Mouse (Mus musculus) midbrain, embryonic 15.5 days (tissue): ENCODE measurements around the gene Pdk1. TPM values are rescaled to one million over a fixed set of nuclear protein-coding genes. Genes with fewer than 3 reads are reported as not detected.
"Not testable (repeated sequence)": the region's sequence is repeated elsewhere in the genome, so short reads cannot be mapped to it uniquely, and the experiment has no call there.

Experiments
- ATAC-seq: fragments of 200-750 bp; cut with Nextera tagmentation; replicated peaks from 2 replicates; pipeline ENCODE4 v1.8.0; 2017; ENCODE audit warnings: moderate TSS enrichment
- H3K27ac ChIP-seq: fragments of 300-500 bp; sonication (generic); 2 replicates; pipeline ENCODE4 v1.5.1; 2015; ENCODE audit warnings: mild to moderate bottlenecking, inconsistent platforms
- H3K27me3 ChIP-seq: fragments of 300-500 bp; sonication (generic); replicated peaks from 2 replicates; pipeline ENCODE4 v1.6.1; 2015; ENCODE audit warnings: inconsistent platforms
- H3K36me3 ChIP-seq: fragments of 300-500 bp; sonication (generic); replicated peaks from 2 replicates; pipeline ENCODE4 v1.6.1; 2015; ENCODE audit warnings: inconsistent platforms
- H3K4me1 ChIP-seq: fragments of 300-500 bp; sonication (generic); 2 replicates; pipeline ENCODE4 v1.6.1; 2015; ENCODE audit warnings: inconsistent platforms
- H3K4me2 ChIP-seq: fragments of 300-500 bp; sonication (generic); 2 replicates; pipeline ENCODE4 v1.6.1; 2015; ENCODE audit warnings: inconsistent platforms, mild to moderate bottlenecking, moderate library complexity
- H3K4me3 ChIP-seq: fragments of 300-500 bp; sonication (generic); 2 replicates; pipeline ENCODE4 v1.5.1; 2015; ENCODE audit warnings: mild to moderate bottlenecking, inconsistent platforms
- H3K9ac ChIP-seq: fragments of 300-500 bp; sonication (generic); 2 replicates; pipeline ENCODE4 v1.6.1; 2015; ENCODE audit warnings: mild to moderate bottlenecking, inconsistent platforms
- H3K9me3 ChIP-seq: fragments of 300-500 bp; sonication (generic); 2 replicates; pipeline ENCODE4 v1.6.1; 2016; ENCODE audit warnings: inconsistent platforms
- WGBS: fragments of 180-500 bp; shearing (Covaris S2); methylation state at CpG from one replicate; pipeline ENCODE4 v1.1.7; 2015; ENCODE audit warnings: mixed read lengths; 5-methylcytosine and 5-hydroxymethylcytosine counted together
- polyA plus RNA-seq: library from polyadenylated mRNA; unstranded; fragments of >200 nt; fragmentation: Nextera tagmentation; extraction: Ambion mirVana; gene quantifications from 2 replicates; pipeline ENCODE4 v1.2.1, GENCODE M21; 2015

The Pdk1 gene
- polyA plus RNA-seq = 21.2 and 23.9 TPM in 2 replicates

DNA sequence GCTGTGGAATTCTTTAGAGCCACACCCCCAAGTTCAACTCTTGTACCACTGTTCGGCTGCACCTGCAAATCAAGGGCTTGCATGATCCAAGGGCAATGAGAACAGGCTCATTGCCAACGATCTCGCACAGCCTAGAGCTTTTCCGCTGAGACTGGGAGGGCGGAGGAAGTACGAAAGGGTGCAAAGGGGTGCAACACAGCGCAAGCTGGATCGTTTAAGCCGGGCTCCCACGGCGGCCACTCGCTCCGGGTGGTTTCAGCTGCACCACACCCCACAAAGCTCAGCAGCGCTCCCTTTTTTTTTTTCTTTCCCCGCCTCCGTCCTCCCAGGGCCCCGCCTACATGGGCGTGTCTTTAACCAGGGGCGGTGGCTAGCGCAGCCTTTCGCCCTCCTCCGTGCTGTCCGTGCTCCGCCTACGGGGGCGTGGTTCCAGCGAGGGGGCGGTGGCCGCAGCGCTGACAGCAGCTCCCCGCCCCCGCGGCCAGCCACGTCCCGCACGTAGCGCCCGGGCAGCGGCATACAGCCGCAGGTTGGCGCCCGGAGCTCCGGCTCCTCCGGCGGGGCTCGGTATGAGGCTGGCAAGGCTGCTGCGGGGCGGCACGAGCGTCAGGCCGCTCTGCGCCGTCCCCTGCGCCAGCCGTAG lies at the start of gene Pdk1:
Pdk1 (plus strand) TSS at position 424 of the 643 bp plus-strand sequence.
- Histone ChIP-seq H3K4me3 (peak within 1 kb of the TSS; percentile 73), H3K4me2 (peak within 1 kb of the TSS; percentile 75), H3K36me3 (no peaks in the 10 kb centered on the region), H3K9ac (peak within 1 kb of the TSS; percentile 72), H3K27ac (peak within 1 kb of the TSS; percentile 82), H3K9me3 (no peaks in the 10 kb centered on the region), H3K27me3 (peaks cover 4% of the 10 kb centered on the region; the same call in 1 of the 2 replicates), H3K4me1 (peaks cover 16% of the 10 kb centered on the region)
- WGBS = under 1% methylated on average over 55 of the region's 55 CpGs
- peak; percentile 98 for ATAC-seq

- Histone ChIP-seq H3K36me3 (no peaks in the 10 kb centered on the region), H3K9me3 (no peaks in the 10 kb centered on the region), H3K4me2 (no peak overlapping the region), H3K27me3 (no peaks in the 10 kb centered on the region), H3K27ac (no peak overlapping the region), H3K4me3 (no peak overlapping the region), H3K9ac (no peak overlapping the region), H3K4me1 (no peaks in the 10 kb centered on the region)
- 78% methylated on average over 13 of the region's 13 CpGs for WGBS
- ATAC-seq = no peak
Measured at GRCm38 (mm10) chr2:71824146-71824545, 48.9 kb upstream of the Pdk1 start.

DNA sequence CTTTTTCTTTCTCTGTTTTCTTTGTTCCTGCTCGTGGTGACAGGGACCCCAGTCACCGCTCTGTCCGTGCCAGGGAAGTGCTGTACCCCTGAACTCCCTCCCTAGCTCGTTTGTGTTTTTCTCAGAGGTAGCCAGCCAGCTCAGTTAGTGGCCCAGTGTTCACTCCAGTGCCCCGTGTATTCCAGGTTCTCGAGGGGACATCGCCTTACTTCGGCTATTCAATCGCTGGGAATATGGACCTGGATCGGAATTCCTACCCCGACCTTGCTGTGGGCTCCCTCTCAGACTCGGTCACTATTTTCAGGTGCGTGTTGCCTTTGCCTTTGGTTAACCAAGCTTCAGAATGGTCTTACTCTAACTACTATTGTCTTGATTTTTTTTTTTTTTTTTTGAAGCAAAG lies 45.3 kb upstream of the Pdk1 start:
- no peak overlapping the region for H3K27ac ChIP-seq
- H3K27me3 ChIP-seq = no peaks in the 10 kb centered on the region
- H3K4me2 ChIP-seq = no peak overlapping the region
- no peak overlapping the region for H3K9ac ChIP-seq
- no peak overlapping the region for H3K4me3 ChIP-seq
- ATAC-seq = no peak
- H3K4me1 ChIP-seq = no peaks in the 10 kb centered on the region
- H3K9me3 ChIP-seq = no peaks in the 10 kb centered on the region
- H3K36me3 ChIP-seq = no peaks in the 10 kb centered on the region
- WGBS = 88% methylated on average over 13 of the region's 13 CpGs

- H3K36me3 ChIP-seq = no peaks in the 10 kb centered on the region
- no peak overlapping the region for H3K9ac ChIP-seq
- H3K27me3 ChIP-seq = no peaks in the 10 kb centered on the region
- no peak overlapping the region for H3K4me2 ChIP-seq
- 71% methylated on average over 11 of the region's 11 CpGs for WGBS
- H3K9me3 ChIP-seq = no peaks in the 10 kb centered on the region
- H3K4me1 ChIP-seq = no peaks in the 10 kb centered on the region
- H3K27ac ChIP-seq = no peak overlapping the region
- no peak for ATAC-seq
- H3K4me3 ChIP-seq = no peak overlapping the region
Measured at GRCm38 (mm10) chr2:71828928-71829327, 44.1 kb upstream of the Pdk1 start.

DNA sequence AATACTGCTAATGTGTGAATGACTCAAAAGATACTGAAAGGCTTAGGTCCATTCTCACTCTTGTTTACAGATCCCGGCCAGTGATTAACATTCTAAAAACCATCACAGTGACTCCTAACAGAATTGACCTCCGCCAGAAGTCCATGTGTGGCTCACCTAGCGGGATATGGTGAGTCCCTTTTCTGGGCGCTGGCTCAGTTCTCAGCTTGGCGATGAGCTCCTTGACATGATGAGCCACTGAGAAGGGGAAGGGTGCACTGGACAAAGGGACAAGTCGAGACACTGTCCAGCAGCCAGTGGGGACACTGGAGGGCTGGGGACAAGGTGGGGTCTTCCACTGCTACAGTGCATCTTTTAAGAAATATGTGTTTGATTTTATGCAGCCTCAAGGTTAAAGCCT lies 39.4 kb upstream of the Pdk1 start:
- Histone ChIP-seq H3K4me1 (no peaks in the 10 kb centered on the region), H3K27ac (no peak overlapping the region), H3K4me2 (no peak overlapping the region), H3K4me3 (no peak overlapping the region), H3K9ac (no peak overlapping the region), H3K27me3 (no peaks in the 10 kb centered on the region), H3K9me3 (no peaks in the 10 kb centered on the region), H3K36me3 (no peaks in the 10 kb centered on the region)
- ATAC-seq = no peak
- 90% methylated on average over 6 of the region's 6 CpGs for WGBS

- H3K4me2 ChIP-seq = no peak overlapping the region
- no peak overlapping the region for H3K4me3 ChIP-seq
- no peaks in the 10 kb centered on the region for H3K36me3 ChIP-seq
- H3K9me3 ChIP-seq = no peaks in the 10 kb centered on the region
- no peak overlapping the region for H3K27ac ChIP-seq
- H3K9ac ChIP-seq = no peak overlapping the region
- WGBS = 84% methylated on average over 7 of the region's 7 CpGs
- ATAC-seq = no peak
- H3K4me1 ChIP-seq = no peaks in the 10 kb centered on the region
- H3K27me3 ChIP-seq = no peaks in the 10 kb centered on the region
Measured at GRCm38 (mm10) chr2:71834371-71834770, 38.7 kb upstream of the Pdk1 start.

DNA sequence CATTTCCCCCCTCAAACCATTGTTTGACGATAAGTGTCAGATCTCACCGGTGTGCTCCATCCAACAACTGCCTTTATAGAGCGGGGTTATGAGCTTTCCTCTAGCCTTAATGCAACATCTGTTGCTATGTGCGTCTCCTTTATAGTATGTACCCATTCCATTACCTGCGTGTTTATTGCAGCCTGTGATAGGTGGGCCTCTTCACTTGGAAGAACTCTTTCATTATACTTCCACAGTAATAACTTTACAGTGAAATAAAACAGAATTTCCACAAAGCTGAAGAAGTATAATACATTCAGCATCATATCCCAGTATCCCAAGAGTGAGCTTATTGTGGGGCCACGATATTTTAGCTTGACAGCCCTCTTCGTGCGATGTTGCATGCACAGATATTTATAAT lies 37.5 kb upstream of the Pdk1 start:
- 92% methylated on average over 8 of the region's 8 CpGs for WGBS
- H3K4me3 ChIP-seq = no peak overlapping the region
- no peaks in the 10 kb centered on the region for H3K4me1 ChIP-seq

DNA sequence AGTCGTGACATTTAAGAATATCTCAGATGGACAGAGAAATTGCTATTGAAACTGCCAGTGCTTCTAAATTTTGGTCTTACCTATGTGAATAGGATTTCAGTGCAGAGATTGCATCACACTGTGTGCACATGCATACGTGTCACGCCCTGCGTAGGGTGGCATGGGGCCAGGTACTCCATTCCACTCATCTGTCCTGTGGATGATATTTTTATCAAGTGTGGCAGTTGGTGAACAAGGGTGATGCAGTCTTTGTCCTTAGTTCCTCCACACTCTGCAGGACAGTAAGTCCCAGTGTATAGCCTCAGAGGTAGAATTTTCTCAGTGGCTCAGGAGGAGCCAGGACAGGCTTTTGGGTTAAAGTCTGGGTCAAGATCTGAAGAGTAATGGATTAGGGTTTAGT lies 36.8 kb upstream of the Pdk1 start:
- Histone ChIP-seq H3K4me2 (no peak overlapping the region), H3K27ac (no peak overlapping the region), H3K9me3 (no peaks in the 10 kb centered on the region), H3K4me1 (no peaks in the 10 kb centered on the region), H3K27me3 (no peaks in the 10 kb centered on the region), H3K4me3 (no peak overlapping the region), H3K36me3 (no peaks in the 10 kb centered on the region), H3K9ac (no peak overlapping the region)
- WGBS = 95% methylated on average over 4 of the region's 4 CpGs
- no peak for ATAC-seq

More for the DNA sequence above, 37.5 kb upstream of the Pdk1 start:
- H3K36me3 ChIP-seq = no peaks in the 10 kb centered on the region
- ATAC-seq = no peak
- no peak overlapping the region for H3K4me2 ChIP-seq
- no peak overlapping the region for H3K27ac ChIP-seq
- no peak overlapping the region for H3K9ac ChIP-seq
- H3K27me3 ChIP-seq = no peaks in the 10 kb centered on the region
- H3K9me3 ChIP-seq = no peaks in the 10 kb centered on the region

GRCm38 (mm10) chr2:71837261-71837660 lies 35.8 kb upstream of the Pdk1 start:
- ATAC-seq = no peak
- Histone ChIP-seq H3K27me3 (no peaks in the 10 kb centered on the region), H3K36me3 (no peaks in the 10 kb centered on the region), H3K9ac (no peak overlapping the region), H3K4me2 (no peak overlapping the region), H3K4me1 (no peaks in the 10 kb centered on the region), H3K4me3 (no peak overlapping the region), H3K9me3 (no peaks in the 10 kb centered on the region), H3K27ac (no peak overlapping the region)
- WGBS = 72% methylated on average over 4 of the region's 4 CpGs

- ATAC-seq = no peak
- Histone ChIP-seq H3K4me1 (no peaks in the 10 kb centered on the region), H3K36me3 (no peaks in the 10 kb centered on the region), H3K9ac (no peak overlapping the region), H3K27ac (no peak overlapping the region), H3K9me3 (no peaks in the 10 kb centered on the region), H3K4me3 (no peak overlapping the region), H3K4me2 (no peak overlapping the region), H3K27me3 (no peaks in the 10 kb centered on the region)
- WGBS = 41% methylated on average over 6 of the region's 6 CpGs
Measured at GRCm38 (mm10) chr2:71837791-71838190, 35.2 kb upstream of the Pdk1 start.

DNA sequence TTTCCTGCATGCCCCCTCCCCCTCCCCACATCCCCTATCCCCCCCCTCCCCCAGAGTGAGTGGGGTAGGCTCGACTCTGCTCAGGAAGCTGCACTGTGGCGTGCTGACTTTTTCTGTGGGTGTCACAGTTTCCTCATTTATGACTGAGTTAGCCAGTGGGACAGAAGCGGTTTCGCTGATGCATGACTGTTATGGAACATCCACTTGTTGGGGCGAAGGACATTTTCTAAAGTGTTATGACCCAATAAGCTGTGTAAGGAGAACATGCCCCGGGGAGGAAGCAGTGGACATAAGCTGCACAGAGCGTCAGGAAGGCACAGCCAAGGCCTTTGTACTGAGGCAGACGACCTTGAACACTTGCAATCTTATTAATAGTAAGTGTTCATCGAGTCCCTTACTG lies 29.7 kb upstream of the Pdk1 start:
- no peaks in the 10 kb centered on the region for H3K9me3 ChIP-seq
- no peaks in the 10 kb centered on the region for H3K36me3 ChIP-seq
- no peak overlapping the region for H3K4me2 ChIP-seq
- WGBS = 92% methylated on average over 9 of the region's 9 CpGs
- no peak overlapping the region for H3K9ac ChIP-seq
- no peak overlapping the region for H3K27ac ChIP-seq
- ATAC-seq = no peak
- H3K4me3 ChIP-seq = no peak overlapping the region
- H3K4me1 ChIP-seq = no peaks in the 10 kb centered on the region
- H3K27me3 ChIP-seq = no peaks in the 10 kb centered on the region

DNA sequence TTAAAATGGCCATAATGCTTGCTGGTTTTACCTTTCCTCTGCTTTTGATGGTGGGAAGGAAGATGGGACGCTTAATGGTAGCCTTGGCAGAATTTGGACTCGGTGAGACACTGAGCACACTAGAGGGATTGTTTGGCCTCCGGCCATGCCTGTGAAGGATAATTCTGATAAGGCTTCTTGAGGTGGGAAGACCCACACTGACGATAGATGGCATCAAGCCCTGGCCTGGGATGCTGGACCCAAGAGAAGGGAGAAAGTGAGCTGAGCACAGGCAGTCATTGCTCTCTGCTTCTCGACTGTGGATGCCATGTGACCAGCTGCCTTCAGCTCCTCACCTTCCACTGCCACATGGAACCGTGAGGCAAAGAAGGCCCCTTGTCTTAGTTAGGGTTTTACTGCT lies 28.1 kb upstream of the Pdk1 start:
- Histone ChIP-seq H3K27ac (no peak overlapping the region), H3K9ac (no peak overlapping the region), H3K4me3 (no peak overlapping the region), H3K9me3 (no peaks in the 10 kb centered on the region), H3K4me1 (no peaks in the 10 kb centered on the region), H3K4me2 (no peak overlapping the region), H3K36me3 (no peaks in the 10 kb centered on the region; the same call in 1 of the 2 replicates), H3K27me3 (no peaks in the 10 kb centered on the region)
- ATAC-seq = no peak
- WGBS = 94% methylated on average over 6 of the region's 6 CpGs

DNA sequence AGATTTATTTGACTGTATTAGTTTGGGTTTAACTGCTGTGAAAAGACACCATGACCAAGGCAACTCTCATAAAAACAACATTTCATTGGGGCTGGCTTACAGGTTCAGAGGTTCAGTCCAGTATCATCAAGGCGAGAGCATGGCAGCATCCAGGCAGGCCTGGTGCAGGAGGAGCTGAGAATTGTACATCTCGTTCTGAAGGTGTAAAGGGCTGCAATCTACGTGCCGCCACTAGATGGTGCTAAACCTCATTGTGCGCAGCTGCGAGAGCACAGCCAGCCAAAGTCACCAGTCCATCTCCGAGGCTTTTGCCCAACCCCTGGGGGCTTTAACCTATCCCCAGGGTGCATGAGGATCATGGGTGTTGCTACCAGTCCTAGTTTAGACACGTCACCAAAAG lies 20.9 kb upstream of the Pdk1 start:
- not testable (repeated sequence) for H3K4me3 ChIP-seq, H3K27me3 ChIP-seq, ATAC-seq, H3K9ac ChIP-seq, H3K4me2 ChIP-seq, H3K27ac ChIP-seq, H3K9me3 ChIP-seq, H3K36me3 ChIP-seq, H3K4me1 ChIP-seq
- WGBS = 6% methylated on average over 6 of the region's 8 CpGs
